Mouse (Mus musculus): ENCODE data around the gene Rbm15b. TPM values are rescaled to one million over a fixed set of nuclear protein-coding genes. Genes with fewer than 3 reads are reported as not detected.

Rbm15b gene
- total and polyA plus RNA-seq, 2 experiments from 2014 or later = 2.2 to 14.5 TPM

DNA sequence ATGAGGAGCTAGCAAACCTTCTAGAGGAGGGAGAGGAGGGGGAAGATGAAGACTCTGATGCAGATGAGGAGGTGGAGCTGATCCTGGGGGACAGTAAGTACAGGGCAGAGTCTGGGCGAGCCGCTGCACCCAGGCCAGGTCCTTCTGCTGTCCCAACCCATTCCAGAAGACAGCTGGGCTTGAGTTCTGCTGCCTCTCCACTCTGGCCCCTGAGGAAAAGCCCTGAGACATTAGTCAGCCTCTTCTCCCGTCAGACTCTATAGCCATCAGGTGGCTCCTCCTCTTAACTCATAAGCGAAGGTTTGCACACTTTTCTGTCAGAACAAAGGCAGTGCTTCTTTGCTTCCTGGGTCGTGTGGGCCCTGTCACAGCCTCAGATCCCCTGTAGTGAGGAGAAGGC lies 13.0 kb downstream of the Rbm15b start:
- H3K4me1 ChIP-seq (ENCODE audit: control insufficient read depth, insufficient read depth) = no peaks in the 10 kb centered on the region
- H3K36me3 ChIP-seq (replicated peaks; ENCODE audit: control insufficient read depth, insufficient read depth, low read length) = peaks cover 55% of the 10 kb centered on the region
- DNase-seq (ENCODE audit: low spot score) (no peak), ATAC-seq (ENCODE audit: insufficient read depth, low read depth) (no peak)
- H3K27me3 ChIP-seq (ENCODE audit: control insufficient read depth, insufficient read depth, low read length) = no peaks in the 10 kb centered on the region
- no peak overlapping the region for H3K9ac ChIP-seq (replicated peaks; ENCODE audit: low read depth, low read length)
- no peak overlapping the region for H3K27ac ChIP-seq (ENCODE audit: low read depth)
- H3K4me3 ChIP-seq (ENCODE audit: low read depth, low read length) = no peak overlapping the region
- H3K4me2 ChIP-seq (ENCODE audit: low read depth, low read length) = no peak overlapping the region
- 78% methylated on average over 5 of the region's 5 CpGs for whole genome bisulfite sequencing
- no peak for TF ChIP-seq CTCF (IDR thresholded peaks at IDR 0.05; ENCODE audit: low read depth)
- no peak for TF ChIP-seq EP300 (IDR thresholded peaks at IDR 0.05; ENCODE audit: low read depth)
- H3K9me3 ChIP-seq (replicated peaks; ENCODE audit: control insufficient read depth, low read length) = no peaks in the 10 kb centered on the region

GRCm38 (mm10) chr9:106858036-106858435 lies 29.2 kb downstream of the Rbm15b start:
- Histone ChIP-seq H3K9ac (replicated peaks; ENCODE audit: low read depth, low read length) (no peak overlapping the region), H3K27ac (ENCODE audit: low read depth) (no peak overlapping the region), H3K27me3 (ENCODE audit: control insufficient read depth, insufficient read depth, low read length) (no peaks in the 10 kb centered on the region), H3K4me2 (ENCODE audit: low read depth, low read length) (no peak overlapping the region), H3K4me1 (ENCODE audit: control insufficient read depth, insufficient read depth) (no peaks in the 10 kb centered on the region), H3K4me3 (ENCODE audit: low read depth, low read length) (no peak overlapping the region), H3K9me3 (replicated peaks; ENCODE audit: control insufficient read depth, low read length) (no peaks in the 10 kb centered on the region), H3K36me3 (replicated peaks; ENCODE audit: control insufficient read depth, insufficient read depth, low read length) (peaks cover 84% of the 10 kb centered on the region)
- ATAC-seq (ENCODE audit: insufficient read depth, low read depth) (no peak), DNase-seq (ENCODE audit: low spot score) (no peak)
- TF ChIP-seq CTCF (IDR thresholded peaks at IDR 0.05; ENCODE audit: low read depth) (no peak), EP300 (IDR thresholded peaks at IDR 0.05; ENCODE audit: low read depth) (no peak)
- WGBS = 86% methylated on average over 11 of the region's 11 CpGs

- no peaks in the 10 kb centered on the region for H3K4me1 ChIP-seq (ENCODE audit: control insufficient read depth, insufficient read depth)
- peaks cover 85% of the 10 kb centered on the region for H3K36me3 ChIP-seq (replicated peaks; ENCODE audit: control insufficient read depth, insufficient read depth, low read length)
- H3K4me3 ChIP-seq (ENCODE audit: low read depth, low read length) = no peak overlapping the region
- H3K27me3 ChIP-seq (ENCODE audit: control insufficient read depth, insufficient read depth, low read length) = no peaks in the 10 kb centered on the region
- no peaks in the 10 kb centered on the region for H3K9me3 ChIP-seq (replicated peaks; ENCODE audit: control insufficient read depth, low read length)
- H3K4me2 ChIP-seq (ENCODE audit: low read depth, low read length) = no peak overlapping the region
- DNase-seq (ENCODE audit: low spot score) (no peak), ATAC-seq (ENCODE audit: insufficient read depth, low read depth) (no peak)
- WGBS = 73% methylated on average over 3 of the region's 3 CpGs
- no peak overlapping the region for H3K27ac ChIP-seq (ENCODE audit: low read depth)
- TF ChIP-seq CTCF (IDR thresholded peaks at IDR 0.05; ENCODE audit: low read depth) (no peak), EP300 (IDR thresholded peaks at IDR 0.05; ENCODE audit: low read depth) (no peak)
- no peak overlapping the region for H3K9ac ChIP-seq (replicated peaks; ENCODE audit: low read depth, low read length)
These were observed 30.6 kb downstream of the Rbm15b start for GRCm38 (mm10) chr9:106856664-106857063.

- no peaks in the 10 kb centered on the region for H3K9me3 ChIP-seq (replicated peaks; ENCODE audit: control insufficient read depth, low read length)
- H3K4me3 ChIP-seq (ENCODE audit: low read depth, low read length) = no peak overlapping the region
- TF ChIP-seq CTCF (IDR thresholded peaks at IDR 0.05; ENCODE audit: low read depth) (no peak), EP300 (IDR thresholded peaks at IDR 0.05; ENCODE audit: low read depth) (no peak)
- H3K27ac ChIP-seq (ENCODE audit: low read depth) = no peak overlapping the region
- DNase-seq (ENCODE audit: low spot score) (no peak), ATAC-seq (ENCODE audit: insufficient read depth, low read depth) (no peak)
- H3K9ac ChIP-seq (replicated peaks; ENCODE audit: low read depth, low read length) = no peak overlapping the region
- H3K4me2 ChIP-seq (ENCODE audit: low read depth, low read length) = no peak overlapping the region
- no peaks in the 10 kb centered on the region for H3K4me1 ChIP-seq (ENCODE audit: control insufficient read depth, insufficient read depth)
- peaks cover 69% of the 10 kb centered on the region for H3K36me3 ChIP-seq (replicated peaks; ENCODE audit: control insufficient read depth, insufficient read depth, low read length)
- no peaks in the 10 kb centered on the region for H3K27me3 ChIP-seq (ENCODE audit: control insufficient read depth, insufficient read depth, low read length)
- 93% methylated on average over 6 of the region's 6 CpGs for WGBS
These were observed 44.4 kb downstream of the Rbm15b start for GRCm38 (mm10) chr9:106842800-106843199.

GRCm38 (mm10) chr9:106840569-106840968 lies 46.7 kb downstream of the Rbm15b start:
- H3K4me3 ChIP-seq (ENCODE audit: low read depth, low read length) = no peak overlapping the region
- H3K27ac ChIP-seq (ENCODE audit: low read depth) = no peak overlapping the region
- 100% methylated on average over 1 of the region's 1 CpGs for WGBS
- no peaks in the 10 kb centered on the region for H3K9me3 ChIP-seq (replicated peaks; ENCODE audit: control insufficient read depth, low read length)
- no peak overlapping the region for H3K4me2 ChIP-seq (ENCODE audit: low read depth, low read length)
- no peaks in the 10 kb centered on the region for H3K27me3 ChIP-seq (ENCODE audit: control insufficient read depth, insufficient read depth, low read length)
- no peak for TF ChIP-seq EP300 (IDR thresholded peaks at IDR 0.05; ENCODE audit: low read depth)
- peak; percentile 21; the same call in 1 of the 2 replicates for TF ChIP-seq CTCF (IDR thresholded peaks at IDR 0.05; ENCODE audit: low read depth)
- no peaks in the 10 kb centered on the region for H3K4me1 ChIP-seq (ENCODE audit: control insufficient read depth, insufficient read depth)
- no peak overlapping the region for H3K9ac ChIP-seq (replicated peaks; ENCODE audit: low read depth, low read length)
- H3K36me3 ChIP-seq (replicated peaks; ENCODE audit: control insufficient read depth, insufficient read depth, low read length) = peaks cover 72% of the 10 kb centered on the region
- no peak for DNase-seq (ENCODE audit: low spot score)
- ATAC-seq (ENCODE audit: insufficient read depth, low read depth) = no peak

Other genes with a start within 250 kb of the Rbm15b start
- not detected in 2 replicates for gene Grm2, start 231.3 kb downstream of the Rbm15b start, total RNA-seq (2014; rRNA removed; ENCODE audit: low replicate concordance)
- gene Grm2, start 231.3 kb downstream of the Rbm15b start, polyA plus RNA-seq (2015; fragmentation: Nextera tagmentation; extraction: Ambion mirVana) = not detected in 2 replicates
- 30.9 and 122 TPM in 2 replicates for gene Tex264, start 201.5 kb downstream of the Rbm15b start, total RNA-seq (2014; rRNA removed; ENCODE audit: low replicate concordance)
- gene Tex264, start 201.5 kb downstream of the Rbm15b start, polyA plus RNA-seq (2015; fragmentation: Nextera tagmentation; extraction: Ambion mirVana) = 44.6 and 47.9 TPM in 2 replicates
- gene Rad54l2, start 98.2 kb downstream of the Rbm15b start, total RNA-seq (2014; rRNA removed; ENCODE audit: low replicate concordance) = 10.8 and 23.2 TPM in 2 replicates
- gene Rad54l2, start 98.2 kb downstream of the Rbm15b start, polyA plus RNA-seq (2015; fragmentation: Nextera tagmentation; extraction: Ambion mirVana) = 1.8 and 1.9 TPM in 2 replicates
- 19.7 and 20.9 TPM in 2 replicates for gene Dcaf1, start 65.6 kb downstream of the Rbm15b start, total RNA-seq (2014; rRNA removed; ENCODE audit: low replicate concordance)
- gene Dcaf1, start 65.6 kb downstream of the Rbm15b start, polyA plus RNA-seq (2015; fragmentation: Nextera tagmentation; extraction: Ambion mirVana) = 6.4 and 7.1 TPM in 2 replicates
- gene Manf, start 4.6 kb upstream of the Rbm15b start, total RNA-seq (2014; rRNA removed; ENCODE audit: low replicate concordance) = 50.8 and 55.2 TPM in 2 replicates
- 88.0 and 137 TPM in 2 replicates for gene Manf, start 4.6 kb upstream of the Rbm15b start, polyA plus RNA-seq (2015; fragmentation: Nextera tagmentation; extraction: Ambion mirVana)